Mouse (Mus musculus) urinary bladder, postnatal 0 days (tissue): Measurements from ENCODE around the gene Lrrc36. TPM values are rescaled to one million over a fixed set of nuclear protein-coding genes. Genes with fewer than 3 reads are reported as not detected.

ENCODE experiments used
- polyA plus RNA-seq: library from polyadenylated mRNA; unstranded; fragments of >200 nt; fragmentation: Nextera tagmentation; extraction: Ambion mirVana; gene quantifications from 2 replicates; pipeline ENCODE4 v1.2.1, GENCODE M21; 2015

Lrrc36 gene
- 0.14 and 0.34 TPM in 2 replicates for polyA plus RNA-seq

GRCm38 (mm10) chr8:105413391-105413790, at the start of gene Lrrc36, which contains the start of gene Kctd19:
Lrrc36 (plus strand) TSS chr8:105413571.
Kctd19 (minus strand) TSS chr8:105413502.

GRCm38 (mm10) chr8:105373032-105373431, 40.3 kb upstream of the Lrrc36 start, which contains the start of gene Plekhg4:
Plekhg4 (plus strand) TSS chr8:105373274.

DNA sequence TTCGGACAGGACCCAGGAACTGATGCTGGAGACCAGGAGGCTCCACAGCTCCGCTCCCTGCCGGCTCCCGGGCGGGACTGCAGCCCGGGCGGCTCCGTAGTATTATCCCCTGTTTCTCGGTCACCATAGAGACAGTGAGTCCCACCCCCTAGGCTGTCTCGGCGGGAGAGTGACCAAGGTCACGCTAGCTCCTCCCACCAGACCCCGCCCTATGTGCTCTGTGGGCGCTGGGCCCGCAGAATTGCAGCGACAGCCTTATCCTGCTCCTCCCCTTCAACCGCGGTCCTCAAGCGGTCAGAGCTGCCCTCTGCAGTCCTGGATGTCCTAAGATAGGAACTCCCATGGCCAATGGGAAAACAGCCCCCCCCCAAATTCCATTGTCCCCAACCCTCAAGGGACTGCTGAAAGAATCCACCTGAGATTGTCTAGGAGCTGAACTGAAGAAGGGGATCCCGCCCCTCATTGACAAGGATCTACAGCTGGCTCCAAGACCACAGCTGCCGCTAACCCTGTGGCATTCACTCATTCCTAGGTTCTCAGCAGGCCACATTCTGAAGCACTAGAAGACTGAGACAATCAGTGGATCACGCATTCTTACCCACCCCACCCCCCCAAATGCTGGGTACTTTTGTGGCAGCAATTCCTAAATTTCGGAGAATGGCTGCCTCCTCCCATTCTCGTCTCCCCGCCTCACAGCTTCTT, 58.1 kb downstream of the Lrrc36 start, which contains the start of gene Tppp3:
TSS of gene Tppp3 (minus strand) at position 213 of the 702 bp plus-strand sequence.

DNA sequence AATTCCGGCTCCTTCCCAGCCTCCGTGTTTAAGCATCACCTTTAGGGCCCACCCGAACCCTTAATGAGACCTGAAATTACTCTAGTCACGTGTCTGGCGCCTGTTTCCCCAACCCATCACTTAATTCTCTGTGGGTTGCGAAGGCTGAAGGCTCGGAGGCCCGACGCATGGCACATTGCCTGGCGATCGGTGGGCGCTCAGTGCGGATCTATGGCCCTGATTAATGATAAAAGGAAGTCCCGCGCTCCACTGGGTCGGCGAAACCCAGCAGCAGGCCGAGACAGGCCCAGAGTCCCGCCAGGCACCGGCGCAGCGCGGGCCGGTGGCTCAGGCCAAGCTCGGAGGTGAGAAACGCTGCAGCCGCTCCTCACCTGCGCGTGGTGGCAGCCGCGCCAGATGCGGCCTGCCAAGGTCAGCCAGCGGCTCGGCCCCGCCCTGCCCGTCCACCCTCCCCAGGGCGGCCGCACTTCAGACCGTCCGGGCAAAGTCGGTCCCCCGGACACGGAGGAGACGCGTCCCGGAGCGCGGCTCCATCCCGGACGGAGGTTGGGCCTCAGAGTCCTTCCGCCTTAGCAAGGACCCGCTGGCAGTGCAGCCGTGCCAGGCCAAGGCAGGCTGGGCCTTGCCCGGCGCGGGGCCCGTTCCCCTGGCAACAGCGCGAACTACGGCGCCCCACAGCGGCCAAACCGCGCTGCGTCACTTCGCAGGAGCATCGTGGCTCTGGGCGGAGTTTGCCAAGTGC, 83.2 kb downstream of the Lrrc36 start, which contains the start of gene Zdhhc1:
TSS of gene Zdhhc1 (minus strand) at position 464 of the 742 bp plus-strand sequence.

Other genes with a start within 250 kb of the Lrrc36 start
- 21.8 and 25.9 TPM in 2 replicates for gene Cbfb, start 242.9 kb upstream of the Lrrc36 start, polyA plus RNA-seq
- gene D230025D16Rik, start 188.4 kb upstream of the Lrrc36 start, polyA plus RNA-seq = 22.8 and 25.6 TPM in 2 replicates
- 24.2 and 26.3 TPM in 2 replicates for gene B3gnt9, start 158.4 kb upstream of the Lrrc36 start, polyA plus RNA-seq
- 29.8 and 30.8 TPM in 2 replicates for gene Tradd, start 149.0 kb upstream of the Lrrc36 start, polyA plus RNA-seq
- 5.4 and 5.7 TPM in 2 replicates for gene Fbxl8, start 148.9 kb upstream of the Lrrc36 start, polyA plus RNA-seq
- 0.30 and 0.31 TPM in 2 replicates for gene Hsf4, start 143.8 kb upstream of the Lrrc36 start, polyA plus RNA-seq
- 1.6 TPM in 2 replicates for gene Nol3, start 137.4 kb upstream of the Lrrc36 start, polyA plus RNA-seq
- 1.8 and 2.2 TPM in 2 replicates for gene 4931428F04Rik, start 123.7 kb upstream of the Lrrc36 start, polyA plus RNA-seq
- 2.0 and 3.2 TPM in 2 replicates for gene Exoc3l, start 117.5 kb upstream of the Lrrc36 start, polyA plus RNA-seq
- 35.9 and 42.7 TPM in 2 replicates for gene E2f4, start 115.9 kb upstream of the Lrrc36 start, polyA plus RNA-seq
- 12.4 and 13.3 TPM in 2 replicates for gene Elmo3, start 108.0 kb upstream of the Lrrc36 start, polyA plus RNA-seq
- 2.3 and 3.2 TPM in 2 replicates for gene Lrrc29, start 87.3 kb upstream of the Lrrc36 start, polyA plus RNA-seq
- 79.0 and 90.0 TPM in 2 replicates for gene Tmem208, start 87.2 kb upstream of the Lrrc36 start, polyA plus RNA-seq
- gene Fhod1, start 65.6 kb upstream of the Lrrc36 start, polyA plus RNA-seq = 0.85 and 1.1 TPM in 2 replicates
- 0.39 and 0.54 TPM in 2 replicates for gene Slc9a5, start 64.7 kb upstream of the Lrrc36 start, polyA plus RNA-seq
- gene Plekhg4, start 40.3 kb upstream of the Lrrc36 start, polyA plus RNA-seq = 0.48 and 0.92 TPM in 2 replicates
- not detected in 2 replicates for gene Kctd19, start 69 bp upstream of the Lrrc36 start, polyA plus RNA-seq
- 44.9 and 57.8 TPM in 2 replicates for gene Tppp3, start 58.0 kb downstream of the Lrrc36 start, polyA plus RNA-seq
- gene Zdhhc1, start 83.3 kb downstream of the Lrrc36 start, polyA plus RNA-seq = 19.3 and 20.5 TPM in 2 replicates
- gene Hsd11b2, start 105.2 kb downstream of the Lrrc36 start, polyA plus RNA-seq = 0.51 and 0.60 TPM in 2 replicates
- gene Atp6v0d1, start 152.5 kb downstream of the Lrrc36 start, polyA plus RNA-seq = 87.1 and 100.0 TPM in 2 replicates
- 17.4 and 20.9 TPM in 2 replicates for gene Ripor1, start 191.7 kb downstream of the Lrrc36 start, polyA plus RNA-seq
- 40.8 and 44.2 TPM in 2 replicates for gene Ctcf, start 223.0 kb downstream of the Lrrc36 start, polyA plus RNA-seq
- 9.2 and 13.5 TPM in 2 replicates for gene Agrp, start 223.8 kb downstream of the Lrrc36 start, polyA plus RNA-seq